Mouse (Mus musculus) lung, postnatal 0 days (tissue): ENCODE results near the gene BC030867.

ENCODE experiments used
- CTCF ChIP-seq: IDR thresholded peaks from 2 replicates; pipeline ENCODE4 v1.5.1; 2016; ENCODE audit warnings: antibody characterized with exemption, mild to moderate bottlenecking
- EP300 ChIP-seq: IDR thresholded peaks from 2 replicates; pipeline ENCODE4 v1.6.1; 2016; ENCODE audit warnings: antibody characterized with exemption, mild to moderate bottlenecking, control low read depth

GRCm38 (mm10) chr11:102225221-102225620 is 23.5 kb upstream of the BC030867 start:
- TF ChIP-seq CTCF, result no peak
- no peak for TF ChIP-seq EP300
